Mouse (Mus musculus) frontal cortex, adult 2 months (tissue): Measurements from ENCODE around the gene Kcnip4. TPM values are rescaled to one million over a fixed set of nuclear protein-coding genes. Genes with fewer than 3 reads are reported as not detected.

ENCODE experiments used
- DNase-seq, 2 experiments: peaks; one replicate each; pipeline ENCODE4 v3.0.0; 2022; ENCODE audit warnings: low spot score in 1 of 2; ENCODE audit errors: extremely low spot score in 1 of 2
- polyA plus RNA-seq: library from polyadenylated mRNA; depleted of rRNA; stranded (reverse); fragments of >200 nt; gene quantifications from 2 replicates; pipeline ENCODE4 v1.2.3, GENCODE M21; 2012

Gene Kcnip4
- polyA plus RNA-seq, 1 experiment, result 44.0 TPM

- DNase-seq, result no peak
Observed at GRCm38 (mm10) chr5:48489549-48490288, 1035.0 kb downstream of the Kcnip4 start.

GRCm38 (mm10) chr5:48483112-48483511, 1041.6 kb downstream of the Kcnip4 start:
- no peak for DNase-seq

- DNase-seq, result peak in 1 of 2 experiments; percentile 38
Observed at GRCm38 (mm10) chr5:48460221-48460620, 1064.5 kb downstream of the Kcnip4 start.

GRCm38 (mm10) chr5:48448888-48449287, 1075.8 kb downstream of the Kcnip4 start:
- no peak for DNase-seq

- DNase-seq, result peak in 1 of 2 experiments; percentile 80
Observed at GRCm38 (mm10) chr5:48430459-48430858, 1094.2 kb downstream of the Kcnip4 start.

- DNase-seq, result peak in 1 of 2 experiments; percentile 17
Observed at GRCm38 (mm10) chr5:48421957-48422356, 1102.8 kb downstream of the Kcnip4 start.

DNA sequence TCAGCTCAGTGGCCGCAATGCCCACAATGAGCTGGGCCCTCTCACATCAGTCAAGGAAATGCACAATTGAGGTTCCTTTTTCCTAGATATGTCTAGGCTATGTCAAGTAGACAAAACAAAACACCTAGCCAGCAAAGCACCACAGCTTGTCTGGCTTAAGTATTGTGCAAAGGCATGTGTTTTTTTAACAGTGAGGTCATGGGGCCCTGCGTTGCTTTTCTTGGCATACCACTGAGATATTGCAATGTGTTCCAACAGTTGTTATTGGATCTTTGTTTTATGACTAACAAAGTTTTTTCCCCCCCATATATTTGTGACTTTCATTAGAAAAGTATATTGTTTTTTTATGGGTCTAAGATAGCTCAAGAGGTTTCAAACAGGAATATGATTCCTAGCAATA, 1105.0 kb downstream of the Kcnip4 start:
- no peak for DNase-seq

- no peak for DNase-seq
Observed at GRCm38 (mm10) chr5:48412261-48412660, 1112.4 kb downstream of the Kcnip4 start.

DNA sequence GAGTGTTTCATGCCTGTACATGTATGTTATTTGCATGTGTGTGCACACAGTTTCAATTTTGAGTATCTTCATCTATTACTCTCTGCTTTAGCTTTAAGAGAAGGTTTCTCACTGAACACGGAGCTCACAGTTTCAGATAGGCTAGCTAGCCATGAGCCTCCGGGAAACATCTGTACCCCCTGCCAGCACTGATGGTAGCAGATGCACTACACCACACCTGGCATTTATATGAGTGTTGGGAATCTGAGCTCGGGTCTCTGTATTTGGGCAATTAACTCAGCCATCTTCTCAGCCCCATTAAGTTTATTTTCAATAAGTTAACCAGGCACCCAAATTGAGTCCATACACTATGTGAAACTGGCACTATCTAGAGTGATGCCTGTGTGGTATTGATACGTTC, 1113.2 kb downstream of the Kcnip4 start:
- DNase-seq, result no peak

DNA sequence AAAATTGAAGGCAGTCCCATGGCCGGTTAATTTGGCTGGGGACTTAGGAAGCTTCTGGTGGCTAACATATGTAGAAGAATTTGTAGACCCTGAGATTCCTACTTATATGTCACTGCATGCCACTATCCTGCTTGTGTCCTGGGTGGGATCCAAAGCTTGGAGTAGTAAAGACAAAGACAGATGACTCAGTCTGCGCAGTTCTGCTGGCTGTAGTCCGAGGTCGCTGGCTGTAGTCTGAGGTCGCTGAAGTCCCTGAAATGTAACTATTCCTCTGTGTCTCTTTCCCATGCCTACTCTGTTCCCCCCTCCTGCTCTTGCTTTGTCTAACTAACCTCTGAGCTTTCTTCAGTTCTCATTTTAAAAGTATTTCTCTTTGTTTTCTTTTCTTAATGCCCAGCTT, 1114.4 kb downstream of the Kcnip4 start:
- no peak for DNase-seq

GRCm38 (mm10) chr5:48408276-48408675, 1116.4 kb downstream of the Kcnip4 start:
- no peak for DNase-seq

- DNase-seq, result peak in 1 of 2 experiments; percentile 15
Observed at GRCm38 (mm10) chr5:48402497-48402896, 1122.2 kb downstream of the Kcnip4 start.

- peak; percentile 93 to 96 for DNase-seq
Observed at GRCm38 (mm10) chr5:48371890-48372766, 1152.6 kb downstream of the Kcnip4 start.

DNA sequence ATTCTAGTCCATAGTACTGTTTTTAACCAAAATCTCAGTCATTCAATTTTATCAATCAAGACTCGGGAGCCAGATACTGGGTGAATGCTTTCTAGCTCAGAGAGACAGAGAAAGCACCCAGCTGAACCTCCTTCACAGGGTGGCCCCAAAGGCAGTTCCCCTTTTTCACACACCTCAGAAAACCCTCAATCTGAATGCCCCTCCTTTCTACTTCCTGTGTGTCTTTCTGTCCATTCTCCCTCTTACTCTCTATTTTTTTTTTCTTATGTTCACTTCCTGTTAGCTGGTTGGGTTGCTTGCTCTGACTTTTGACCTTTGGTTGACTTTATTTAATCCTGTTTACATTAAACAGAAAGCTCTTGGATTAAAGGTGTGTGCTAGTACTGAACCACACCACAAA, 1175.4 kb downstream of the Kcnip4 start:
- DNase-seq, result no peak

DNA sequence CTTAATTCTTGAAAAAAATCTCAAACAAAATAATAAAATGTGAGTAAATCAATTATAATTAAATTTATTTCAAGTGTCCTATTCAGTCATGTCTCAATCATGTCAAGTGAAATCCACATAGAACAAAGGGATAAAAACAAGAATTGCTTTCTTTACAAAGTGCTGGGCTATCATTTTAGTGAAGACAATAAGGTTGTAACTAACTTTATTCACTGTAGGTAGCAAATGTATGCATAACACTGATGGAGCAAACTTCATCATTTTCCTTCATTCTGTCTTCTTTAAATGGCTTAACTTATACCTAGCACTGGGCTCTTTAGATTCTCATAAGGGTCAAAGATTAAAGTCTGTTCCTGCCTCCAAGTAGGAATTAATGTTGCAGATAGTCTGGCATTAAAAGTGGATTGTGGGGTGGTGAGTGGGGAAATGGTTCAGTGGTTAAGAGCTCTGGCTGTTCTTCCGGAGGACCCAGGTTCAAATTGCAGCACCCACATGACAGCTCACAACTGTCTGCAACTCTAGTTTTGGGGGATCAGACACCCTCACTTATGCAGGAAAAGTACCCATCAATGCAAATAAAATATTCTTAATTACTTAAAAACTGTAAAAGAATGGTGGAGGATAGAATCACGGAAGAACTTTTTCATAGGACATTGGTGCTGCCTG, 1178.6 kb downstream of the Kcnip4 start:
- DNase-seq, result no peak

DNA sequence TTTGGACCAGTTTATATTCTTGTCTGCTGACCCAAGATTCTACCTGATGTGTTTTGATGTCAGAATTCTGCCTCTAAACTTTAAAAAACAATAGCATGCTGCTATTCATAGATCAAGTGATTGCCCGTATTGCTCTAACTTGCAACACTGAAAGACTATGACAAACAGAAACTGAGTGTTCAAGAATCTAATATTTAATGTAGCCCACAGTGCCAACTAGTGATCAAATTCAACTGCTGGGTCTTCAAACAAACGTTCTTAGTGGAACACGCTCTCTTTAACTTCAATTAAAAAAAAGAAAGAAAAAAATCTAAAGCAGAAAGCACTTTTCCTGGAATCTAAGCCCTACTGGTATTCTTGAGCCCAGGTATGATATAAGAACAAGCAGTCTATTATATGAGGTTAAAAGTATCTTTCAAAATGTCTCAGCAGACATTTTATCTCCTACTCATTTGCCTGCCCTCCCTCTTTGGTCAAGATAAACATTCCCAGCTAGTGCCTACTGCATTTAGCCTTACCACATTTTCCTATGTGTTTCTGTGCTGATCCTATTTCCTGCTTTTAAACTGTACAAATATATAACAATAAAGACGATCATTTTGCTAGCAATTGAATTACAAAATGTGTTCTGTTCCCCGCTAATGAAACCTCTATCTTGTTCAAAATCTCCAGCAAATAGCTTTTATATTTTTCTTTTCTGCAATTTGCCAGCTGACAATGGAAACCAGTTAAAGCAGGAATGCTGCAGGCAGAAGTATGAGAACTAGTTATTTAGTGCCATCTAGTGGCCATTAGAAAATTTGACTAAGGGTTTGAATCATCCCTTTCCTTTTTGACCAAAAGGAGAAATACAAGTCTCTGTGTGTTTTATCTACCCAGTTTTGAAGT, 1179.4 kb downstream of the Kcnip4 start:
- DNase-seq, result peak in 1 of 2 experiments; percentile 61

- no peak for DNase-seq
Observed at GRCm38 (mm10) chr5:48340808-48341433, 1183.8 kb downstream of the Kcnip4 start.
